Mouse (Mus musculus): ENCODE results near the gene Xrcc5.

Gene Xrcc5

GRCm38 (mm10) chr1:72390420-72390819 is 83.2 kb downstream of the Xrcc5 start:
- DNase-seq (ENCODE audit: low spot score in 2 of 2), result no peak

GRCm38 (mm10) chr1:72399720-72400401 is 92.6 kb downstream of the Xrcc5 start:
- DNase-seq (ENCODE audit: low spot score in 2 of 2), result no peak

GRCm38 (mm10) chr1:72400616-72401015 is 93.4 kb downstream of the Xrcc5 start:
- DNase-seq (ENCODE audit: low spot score in 2 of 2), result no peak

GRCm38 (mm10) chr1:72401331-72402069 is 94.3 kb downstream of the Xrcc5 start:
- DNase-seq (ENCODE audit: low spot score in 2 of 2), result no peak

- DNase-seq (ENCODE audit: low spot score in 2 of 2), result no peak
Observed at GRCm38 (mm10) chr1:72406505-72407079, 99.4 kb downstream of the Xrcc5 start.

- no peak for DNase-seq (ENCODE audit: low spot score in 2 of 2)
Observed at GRCm38 (mm10) chr1:72409936-72410335, 102.7 kb downstream of the Xrcc5 start.

GRCm38 (mm10) chr1:72411108-72411507 is 103.9 kb downstream of the Xrcc5 start:
- no peak for DNase-seq (ENCODE audit: low spot score in 2 of 2)

- no peak for DNase-seq (ENCODE audit: low spot score in 2 of 2)
Observed at GRCm38 (mm10) chr1:72413205-72413604, 106.0 kb downstream of the Xrcc5 start.

GRCm38 (mm10) chr1:72414133-72414532 is 106.9 kb downstream of the Xrcc5 start:
- no peak for DNase-seq (ENCODE audit: low spot score in 2 of 2)

GRCm38 (mm10) chr1:72414561-72415253 is 107.5 kb downstream of the Xrcc5 start:
- DNase-seq (ENCODE audit: low spot score in 2 of 2), result no peak

- no peak for DNase-seq (ENCODE audit: low spot score in 2 of 2)
Observed at GRCm38 (mm10) chr1:72418744-72419655, 111.8 kb downstream of the Xrcc5 start.

- DNase-seq (ENCODE audit: low spot score in 2 of 2), result no peak
Observed at GRCm38 (mm10) chr1:72420220-72420619, 113.0 kb downstream of the Xrcc5 start.

GRCm38 (mm10) chr1:72422121-72422520 is 114.9 kb downstream of the Xrcc5 start:
- DNase-seq (ENCODE audit: low spot score in 2 of 2), result no peak

- no peak for DNase-seq (ENCODE audit: low spot score in 2 of 2)
Observed at GRCm38 (mm10) chr1:72426456-72426855, 119.2 kb downstream of the Xrcc5 start.

- DNase-seq (ENCODE audit: low spot score in 2 of 2), result no peak
Observed at GRCm38 (mm10) chr1:72428526-72428925, 121.3 kb downstream of the Xrcc5 start.

GRCm38 (mm10) chr1:72429107-72429807 is 122.0 kb downstream of the Xrcc5 start:
- DNase-seq (ENCODE audit: low spot score in 2 of 2), result no peak

GRCm38 (mm10) chr1:72432579-72432978 is 125.4 kb downstream of the Xrcc5 start:
- DNase-seq (ENCODE audit: low spot score in 2 of 2), result no peak

GRCm38 (mm10) chr1:72434510-72434909 is 127.3 kb downstream of the Xrcc5 start:
- no peak for DNase-seq (ENCODE audit: low spot score in 2 of 2)

GRCm38 (mm10) chr1:72436967-72437366 is 129.7 kb downstream of the Xrcc5 start:
- DNase-seq (ENCODE audit: low spot score in 2 of 2), result no peak

- no peak for DNase-seq (ENCODE audit: low spot score in 2 of 2)
Observed at GRCm38 (mm10) chr1:72439146-72439545, 131.9 kb downstream of the Xrcc5 start.

- no peak for DNase-seq (ENCODE audit: low spot score in 2 of 2)
Observed at GRCm38 (mm10) chr1:72442747-72443146, 135.5 kb downstream of the Xrcc5 start.
